Mouse (Mus musculus): ENCODE results near the gene Fyn. TPM values are rescaled to one million over a fixed set of nuclear protein-coding genes. Genes with fewer than 3 reads are reported as not detected.

Fyn gene
- total and polyA plus RNA-seq, 3 experiments: 14.9 to 42.4 (median 19.9) TPM

- TF ChIP-seq JUND (conservative IDR thresholded peaks at IDR 0.05; ENCODE audit: low read depth, low read length) (no peak), JUN (IDR thresholded peaks at IDR 0.05; ENCODE audit: insufficient read depth, low read depth, low read length) (no peak), ETS1 (conservative IDR thresholded peaks at IDR 0.05; ENCODE audit: low read depth, low read length) (no peak), EP300 (IDR thresholded peaks at IDR 0.05; ENCODE audit: low read length) (no peak)
- Histone ChIP-seq H3K27me3 (replicated peaks) (no peaks in the 10 kb centered on the region), H3K27ac (ENCODE audit: insufficient read depth, low read depth) (no peak overlapping the region), H3K4me2 (ENCODE audit: insufficient read depth, low read depth, poor library complexity, severe bottlenecking) (no peak overlapping the region), H3K36me3 (replicated peaks in 1 of 2; ENCODE audit: control insufficient read depth in 1 of 2, insufficient read depth in 1 of 2, low read length in 1 of 2) (peaks cover 0 to 83% of the 10 kb centered on the region in 2 experiments), H3K79me2 (replicated peaks; ENCODE audit: control insufficient read depth, extremely low read depth, insufficient read depth, poor library complexity, severe bottlenecking) (no peaks in the 10 kb centered on the region), H3K4me3 (replicated peaks in 1 of 3; ENCODE audit: low read depth in 2 of 3, low read length in 2 of 3, poor library complexity in 1 of 3) (no peak overlapping the region), H3K4me1 (ENCODE audit: control insufficient read depth in 1 of 2, insufficient read depth in 2 of 2) (peaks cover 0 to 8% of the 10 kb centered on the region in 2 experiments; a peak in 1 of 4 replicates), H3K9me3 (replicated peaks; ENCODE audit: low read length) (no peaks in the 10 kb centered on the region), H3K9ac (ENCODE audit: insufficient read depth, low read depth) (no peak overlapping the region)
- in situ Hi-C loops (cut with MboI; ENCODE audit: low pct_ligation_motif_present, low pct_unique_long_range_greater_than_20kb, low sequenced_read_pairs): no loop called here
- no peak for DNase-seq (ENCODE audit: extremely low read depth)
- dilution Hi-C loops (cut with MboI; ENCODE audit: extremely low pct_ligation_motif_present, extremely low pct_unique_long_range_greater_than_20kb, low sequenced_read_pairs): no loop called here
These were observed 146.3 kb downstream of the Fyn start for GRCm38 (mm10) chr10:39514916-39515315.

- dilution Hi-C loops (cut with MboI; ENCODE audit: extremely low pct_ligation_motif_present, extremely low pct_unique_long_range_greater_than_20kb, low sequenced_read_pairs) (no loop called here), in situ Hi-C loops (cut with MboI; ENCODE audit: low pct_ligation_motif_present, low pct_unique_long_range_greater_than_20kb, low sequenced_read_pairs) (no loop called here)
- Histone ChIP-seq H3K79me2 (replicated peaks; ENCODE audit: control insufficient read depth, extremely low read depth, insufficient read depth, poor library complexity, severe bottlenecking) (no peaks in the 10 kb centered on the region), H3K27me3 (replicated peaks) (no peaks in the 10 kb centered on the region), H3K9me3 (replicated peaks; ENCODE audit: low read length) (no peaks in the 10 kb centered on the region), H3K4me3 (replicated peaks in 1 of 3; ENCODE audit: low read depth in 2 of 3, low read length in 2 of 3, poor library complexity in 1 of 3) (no peak overlapping the region), H3K27ac (ENCODE audit: insufficient read depth, low read depth) (no peak overlapping the region), H3K36me3 (replicated peaks in 1 of 2; ENCODE audit: control insufficient read depth in 1 of 2, insufficient read depth in 1 of 2, low read length in 1 of 2) (peaks cover 0 to 73% of the 10 kb centered on the region in 2 experiments), H3K4me1 (ENCODE audit: control insufficient read depth in 1 of 2, insufficient read depth in 2 of 2) (peaks cover 0 to 12% of the 10 kb centered on the region in 2 experiments; a peak in 1 of 4 replicates), H3K4me2 (ENCODE audit: insufficient read depth, low read depth, poor library complexity, severe bottlenecking) (no peak overlapping the region), H3K9ac (ENCODE audit: insufficient read depth, low read depth) (no peak overlapping the region)
- no peak for DNase-seq (ENCODE audit: extremely low read depth)
- TF ChIP-seq CHD2 (IDR thresholded peaks at IDR 0.05; ENCODE audit: low read length) (no peak), SMC3 (IDR thresholded peaks at IDR 0.05; ENCODE audit: low read depth, low read length) (no peak), RCOR1 (conservative IDR thresholded peaks at IDR 0.05; ENCODE audit: low read depth, low read length) (no peak), MAZ (IDR thresholded peaks at IDR 0.05; ENCODE audit: low read depth, low read length) (no peak), RAD21 (IDR thresholded peaks at IDR 0.05; ENCODE audit: low read depth, low read length) (no peak), USF2 (conservative IDR thresholded peaks at IDR 0.05; ENCODE audit: low read depth, low read length) (no peak), CTCF (conservative IDR thresholded peaks at IDR 0.05 in 1 of 2, IDR thresholded peaks at IDR 0.05 in 1 of 2; ENCODE audit: low read depth in 2 of 2, low read length in 2 of 2) (no peak), MYC (IDR thresholded peaks at IDR 0.05; ENCODE audit: low read depth, low read length) (no peak), ELF1 (IDR thresholded peaks at IDR 0.05; ENCODE audit: low read depth, low read length) (no peak)
These were observed 148.0 kb downstream of the Fyn start for GRCm38 (mm10) chr10:39516541-39517133.

- TF ChIP-seq PAX5 (IDR thresholded peaks at IDR 0.05; ENCODE audit: low read length) (no peak), USF1 (IDR thresholded peaks at IDR 0.05; ENCODE audit: low read depth, low read length) (no peak), POLR2A (IDR thresholded peaks at IDR 0.05; ENCODE audit: low read depth, low read length) (no peak), TBP (conservative IDR thresholded peaks at IDR 0.05; ENCODE audit: low read depth, low read length) (no peak), ZKSCAN1 (IDR thresholded peaks at IDR 0.05; ENCODE audit: borderline replicate concordance, low read depth, low read length) (no peak), EP300 (IDR thresholded peaks at IDR 0.05; ENCODE audit: low read length) (no peak), KAT2A (IDR thresholded peaks at IDR 0.05; ENCODE audit: insufficient replicate concordance, low read length) (no peak)
- Histone ChIP-seq H3K4me2 (ENCODE audit: insufficient read depth, low read depth, poor library complexity, severe bottlenecking) (no peak overlapping the region), H3K79me2 (replicated peaks; ENCODE audit: control insufficient read depth, extremely low read depth, insufficient read depth, poor library complexity, severe bottlenecking) (no peaks in the 10 kb centered on the region), H3K9ac (ENCODE audit: insufficient read depth, low read depth) (no peak overlapping the region), H3K4me1 (ENCODE audit: control insufficient read depth in 1 of 2, insufficient read depth in 2 of 2) (peaks cover 0 to 12% of the 10 kb centered on the region in 2 experiments; a peak in 1 of 4 replicates), H3K27me3 (replicated peaks) (no peaks in the 10 kb centered on the region), H3K9me3 (replicated peaks; ENCODE audit: low read length) (no peaks in the 10 kb centered on the region), H3K27ac (ENCODE audit: insufficient read depth, low read depth) (no peak overlapping the region), H3K36me3 (replicated peaks in 1 of 2; ENCODE audit: control insufficient read depth in 1 of 2, insufficient read depth in 1 of 2, low read length in 1 of 2) (peaks cover 0 to 73% of the 10 kb centered on the region in 2 experiments), H3K4me3 (replicated peaks in 1 of 3; ENCODE audit: low read depth in 2 of 3, low read length in 2 of 3, poor library complexity in 1 of 3) (no peak overlapping the region)
- in situ Hi-C loops (cut with MboI; ENCODE audit: low pct_ligation_motif_present, low pct_unique_long_range_greater_than_20kb, low sequenced_read_pairs) (no loop called here), dilution Hi-C loops (cut with MboI; ENCODE audit: extremely low pct_ligation_motif_present, extremely low pct_unique_long_range_greater_than_20kb, low sequenced_read_pairs) (no loop called here)
- DNase-seq (ENCODE audit: extremely low read depth): no peak
These were observed 148.7 kb downstream of the Fyn start for GRCm38 (mm10) chr10:39517375-39517774.
